9 mouse cellular contexts compared by ENCODE assay signal in genomic region chr1:43902855-43903254, GRCm38 (mm10).
DNase-seq lines count a peak whose midpoint lies in the region.
"Had no signal": no experiment of that assay in that cellular context is flagged by ENCODE, and none has a peak within 500 bp of the region (broad histone marks: within the 10 kb centered on the region; RNA-seq: fewer than 3 reads in every experiment).

No protein-coding gene starts in this region.

- DNase-seq in kidney, adult 9 months = peak; percentile 38
- DNase-seq in kidney, adult 18-20 months = no peak
- peak; percentile 34 for DNase-seq in CD4-positive helper T cell, adult 2 months (ENCODE audit: low read depth, low spot score)
- peak; percentile 33 for DNase-seq in Muller cell, postnatal 12 days (ENCODE audit: inconsistent ontology term)
- DNase-seq in kidney, postnatal 14 days = peak; percentile 24
- no peak for DNase-seq in neural tube, embryonic 10.5 days (ENCODE audit: extremely low spot score, low spot score)
- no peak for DNase-seq in ovary, adult 18-20 months (ENCODE audit: low spot score)
- DNase-seq in right cerebral cortex, postnatal 36 days (ENCODE audit: low spot score in 2 of 2) = no peak
- DNase-seq: right cerebral cortex, adult 18-20 months had no signal

Comparison
In these comparisons a context has a peak if more than half of its experiments do, and no peak if none do; other contexts are left out.
1. DNase-seq: peak in kidney, adult 9 months (single experiment), CD4-positive helper T cell, adult 2 months (single experiment), Muller cell, postnatal 12 days (single experiment) and kidney, postnatal 14 days (single experiment); none in kidney, adult 18-20 months (single experiment), neural tube, embryonic 10.5 days (single experiment), ovary, adult 18-20 months (single experiment) and right cerebral cortex, postnatal 36 days (0 of 2).